Mouse (Mus musculus) fat pad, adult 2 months (tissue): Measurements from ENCODE around the gene Rhebl1.

Experiments
- DNase-seq: peaks from one replicate; pipeline ENCODE4 v3.0.0-alpha.2; 2011; ENCODE audit warnings: low read depth, low spot score; ENCODE audit errors: extremely low read depth

Gene Rhebl1

GRCm38 (mm10) chr15:98916016-98916415, 21.7 kb upstream of the Rhebl1 start:
- DNase-seq: no peak

DNA sequence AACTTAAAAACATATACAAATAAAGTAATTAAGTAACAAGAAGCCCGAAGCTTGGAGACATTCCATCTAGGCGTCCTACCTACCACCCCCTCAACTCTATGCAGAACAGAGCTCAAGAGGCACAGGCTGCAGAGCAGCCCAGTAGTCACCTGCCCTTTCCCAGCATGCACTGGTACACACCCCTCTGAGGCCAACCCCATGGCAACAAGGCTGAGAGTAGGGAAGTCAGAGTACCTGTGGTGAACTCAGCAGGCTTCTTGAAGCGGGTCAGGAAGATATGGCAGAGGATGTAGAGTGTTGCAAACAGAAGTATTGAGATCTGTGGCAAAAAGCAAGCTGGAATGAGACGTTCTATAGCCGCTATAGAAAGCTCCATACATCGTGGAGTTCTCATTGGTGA, 20.6 kb upstream of the Rhebl1 start:
- DNase-seq: no peak

DNA sequence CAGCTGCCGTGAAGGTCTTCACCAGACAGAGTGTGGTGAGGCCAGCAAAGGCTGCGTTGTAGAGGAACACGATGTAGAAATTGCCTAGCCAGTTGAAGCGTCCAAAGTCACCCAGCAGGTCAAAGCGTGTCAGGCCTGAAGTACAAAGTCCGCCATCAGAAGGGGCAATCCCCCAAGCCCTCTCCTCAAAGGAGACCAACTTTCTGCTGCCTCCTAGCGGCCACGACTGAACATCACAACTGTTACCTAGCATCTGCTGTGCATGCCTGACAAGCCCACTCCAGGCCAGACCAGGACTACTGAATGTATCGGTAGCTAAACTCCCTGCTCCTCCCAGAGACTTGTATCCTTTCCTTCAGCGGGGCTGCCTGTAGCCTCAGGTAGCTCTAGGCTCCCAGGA, 10.4 kb upstream of the Rhebl1 start:
- DNase-seq: no peak

GRCm38 (mm10) chr15:98902600-98902999, 8.3 kb upstream of the Rhebl1 start:
- DNase-seq: no peak

- DNase-seq: no peak
These were observed 7.2 kb upstream of the Rhebl1 start for GRCm38 (mm10) chr15:98901530-98901929.

- no peak for DNase-seq
These were observed 3.8 kb upstream of the Rhebl1 start, which contains the start of gene Dhh for GRCm38 (mm10) chr15:98897928-98898800. Dhh (minus strand) TSS chr15:98898540.

DNA sequence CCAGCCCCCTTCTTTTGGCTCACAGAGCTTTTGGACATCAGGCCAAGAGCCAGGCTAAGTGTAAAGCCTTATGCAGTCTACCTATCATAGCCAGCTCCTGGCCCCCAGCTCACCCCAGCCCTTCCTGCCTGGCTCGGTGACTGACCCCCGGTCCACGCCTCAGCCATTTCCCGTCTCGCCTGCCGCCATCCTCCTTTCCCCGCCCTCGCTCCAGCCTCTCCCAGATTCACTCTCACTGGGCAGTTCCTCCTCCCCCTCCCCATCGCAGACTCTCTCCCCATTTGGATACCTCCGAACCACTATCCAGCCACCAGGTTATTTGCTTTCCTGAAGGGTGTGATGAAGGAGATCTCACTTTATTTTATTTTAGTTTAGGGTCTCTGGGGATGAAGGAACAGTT, 3.2 kb upstream of the Rhebl1 start:
- DNase-seq: no peak

GRCm38 (mm10) chr15:98895635-98896589, 1.6 kb upstream of the Rhebl1 start:
- no peak for DNase-seq

GRCm38 (mm10) chr15:98894746-98895634, 650 bp upstream of the Rhebl1 start:
- DNase-seq: no peak

- no peak for DNase-seq
These were observed 1.3 kb downstream of the Rhebl1 start for GRCm38 (mm10) chr15:98893036-98893435.

DNA sequence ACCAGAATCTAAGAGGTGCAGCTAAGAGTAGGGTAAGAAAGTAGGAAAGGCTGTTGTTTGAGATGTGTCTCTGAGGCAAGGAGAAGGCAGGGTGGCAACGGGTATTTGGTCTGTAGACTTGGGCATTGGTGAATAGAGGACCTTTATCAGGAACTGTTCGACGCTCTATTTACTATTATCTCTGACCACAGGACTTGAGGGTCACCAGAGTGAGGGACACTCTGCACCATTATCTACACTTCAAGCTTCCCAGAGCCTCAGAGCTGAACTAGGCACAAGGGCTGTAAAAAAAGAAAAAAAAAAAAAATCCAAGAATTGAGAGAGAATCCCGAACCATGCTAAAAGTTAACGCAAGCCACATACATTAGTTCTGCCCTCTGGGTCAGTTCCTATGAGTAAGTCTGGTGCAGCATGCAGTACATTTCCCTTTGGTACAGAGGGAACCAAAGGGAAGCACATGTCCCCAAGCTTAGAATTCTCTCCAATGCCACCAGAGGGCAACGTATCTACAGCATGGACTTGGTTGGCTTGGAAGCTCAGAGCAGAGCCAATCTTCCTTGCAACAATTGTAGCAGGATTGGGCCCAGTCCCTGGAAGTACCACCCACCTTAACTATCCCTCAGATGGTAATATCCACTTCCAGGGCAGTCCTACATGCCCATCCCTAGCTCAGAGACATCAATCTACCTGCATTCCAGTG, 2.3 kb downstream of the Rhebl1 start:
- DNase-seq: no peak

DNA sequence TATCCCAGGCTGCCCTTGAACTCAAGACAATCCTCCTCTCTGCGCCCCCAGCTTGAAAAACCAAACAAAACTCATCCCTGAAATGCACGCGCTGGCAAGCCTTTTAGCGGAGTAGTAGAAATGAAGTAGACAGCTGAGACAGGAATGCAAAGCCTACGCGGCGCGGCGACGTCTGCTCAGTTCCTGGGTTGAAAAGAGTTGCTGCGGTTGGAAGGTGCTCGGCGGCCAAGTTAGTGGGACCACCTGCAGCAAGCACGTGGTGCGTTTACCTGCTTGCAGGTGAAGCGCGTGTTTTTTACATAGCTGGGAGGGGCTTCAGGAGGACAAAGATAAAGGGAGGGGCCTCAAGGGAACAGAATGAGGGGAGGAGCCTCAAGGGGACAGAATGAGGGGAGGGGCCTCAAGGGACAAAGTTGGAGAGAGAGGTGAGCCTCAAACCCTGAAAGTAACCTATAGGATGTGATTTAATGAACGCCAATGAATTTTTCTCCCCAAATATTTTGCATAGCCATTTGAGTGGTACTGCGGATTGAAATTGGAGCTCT, 3.1 kb downstream of the Rhebl1 start:
- no peak for DNase-seq

GRCm38 (mm10) chr15:98887526-98887925, 6.8 kb downstream of the Rhebl1 start:
- no peak for DNase-seq

GRCm38 (mm10) chr15:98886667-98887387, 7.5 kb downstream of the Rhebl1 start:
- DNase-seq: no peak

DNA sequence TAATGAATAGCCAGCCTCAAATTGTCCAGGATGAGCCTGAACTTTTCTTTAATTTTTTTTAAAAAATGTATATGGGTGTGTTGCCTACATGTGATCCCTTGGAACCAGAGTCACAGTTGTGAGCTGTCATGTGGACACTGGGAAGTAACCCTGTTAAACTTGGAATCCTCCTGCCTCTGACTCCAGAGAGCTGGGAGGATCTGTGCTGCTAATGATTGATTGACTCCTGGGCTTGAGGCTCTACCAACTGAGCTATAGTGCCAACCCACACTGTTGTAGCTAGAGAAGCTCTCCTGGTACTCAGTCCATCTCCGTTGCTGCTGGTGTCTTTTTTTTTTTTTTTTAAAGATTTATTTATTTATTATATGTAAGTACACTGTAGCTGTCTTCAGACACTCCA, 10.2 kb downstream of the Rhebl1 start:
- no peak for DNase-seq

DNA sequence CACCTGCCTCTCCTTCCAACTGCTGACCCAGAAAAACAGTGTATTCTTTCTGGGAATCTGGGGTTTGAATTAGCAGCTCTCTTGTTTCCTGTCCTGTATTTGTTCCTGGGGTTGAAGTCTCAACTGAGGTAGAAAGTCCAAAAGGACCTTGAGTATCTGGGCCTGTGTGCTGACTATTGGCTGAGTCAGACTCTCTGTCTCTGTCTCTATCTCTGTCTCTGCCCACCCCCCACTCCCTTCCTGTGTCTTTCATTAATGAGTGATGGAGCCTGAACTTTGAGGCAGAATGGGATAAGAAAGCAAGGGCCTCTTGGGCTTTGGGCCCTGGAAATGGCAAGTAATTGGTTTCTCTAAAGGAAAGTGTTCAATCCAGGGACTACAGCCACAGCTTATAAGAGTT, 10.7 kb downstream of the Rhebl1 start:
- no peak for DNase-seq

DNA sequence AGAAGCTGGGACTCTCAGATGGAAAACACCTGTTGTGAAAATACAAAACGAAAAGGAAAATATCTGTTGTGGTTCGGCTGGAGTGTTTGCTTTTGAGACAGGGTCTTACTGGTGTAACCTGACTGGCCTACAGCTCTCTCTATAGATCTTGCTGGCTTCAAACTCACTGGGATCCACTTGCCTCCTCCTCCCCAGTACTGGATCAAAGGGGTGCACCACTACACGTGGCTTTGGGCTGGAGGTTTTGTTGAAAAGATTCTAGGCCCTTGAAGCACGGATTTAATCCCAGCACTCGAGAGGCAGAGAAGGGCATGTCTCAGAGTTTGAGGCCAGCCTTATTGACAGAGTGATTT, 12.7 kb downstream of the Rhebl1 start:
- DNase-seq: no peak

DNA sequence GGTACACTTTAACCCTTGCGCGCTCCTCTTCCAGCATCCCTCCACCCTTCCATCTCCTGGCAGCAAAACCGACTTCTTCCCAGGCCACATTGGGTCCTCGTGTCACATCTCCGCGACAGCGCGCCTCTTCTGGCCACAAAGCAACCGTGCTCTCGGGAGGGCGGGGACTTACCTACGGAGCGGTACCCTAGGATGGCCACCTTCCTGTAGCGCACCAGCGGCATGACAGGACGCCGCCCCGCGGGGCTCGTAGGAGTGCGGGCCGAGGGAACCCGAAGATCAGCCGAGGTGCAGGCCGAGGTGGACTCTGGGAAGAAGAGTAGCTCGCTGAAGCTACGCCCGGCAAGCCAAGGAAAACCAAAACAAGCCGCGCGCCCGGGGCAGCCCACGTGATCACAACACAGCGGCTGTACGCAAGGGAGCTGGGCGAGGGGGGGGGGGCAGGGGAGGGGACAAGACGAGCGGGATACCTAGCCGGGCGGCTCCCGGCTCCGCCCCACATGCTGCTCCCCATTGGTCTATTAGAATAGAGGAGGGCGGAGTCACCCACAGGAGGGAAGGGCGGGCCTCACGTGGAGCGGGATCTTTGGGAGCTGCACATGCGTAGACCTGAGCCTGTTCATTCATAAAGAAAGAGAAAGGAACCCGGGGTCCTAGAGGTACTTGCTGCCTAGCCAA, 13.2 kb downstream of the Rhebl1 start:
- peak; percentile 51 for DNase-seq

GRCm38 (mm10) chr15:98877331-98877730, 17.0 kb downstream of the Rhebl1 start:
- DNase-seq: no peak
